Mouse (Mus musculus) cerebellum, adult 2 months (tissue): ENCODE measurements around the gene Psme3. TPM values are rescaled to one million over a fixed set of nuclear protein-coding genes. Genes with fewer than 3 reads are reported as not detected.

Experiments
- DNase-seq, 2 experiments: peaks; one replicate each; pipeline ENCODE4 v3.0.0; 2021
- H3K27ac ChIP-seq: fragments of 200-500 bp; 2 replicates; pipeline ENCODE4 v1.5.1; 2012; ENCODE audit warnings: low read length, control low read depth, inconsistent platforms; ENCODE audit not compliant: insufficient read depth
- H3K27me3 ChIP-seq: fragments of 200-500 bp; 2 replicates; pipeline ENCODE4 v1.6.1; 2012; ENCODE audit warnings: inconsistent platforms, mild to moderate bottlenecking, low read length, moderate library complexity; ENCODE audit not compliant: control insufficient read depth, insufficient read depth
- H3K4me1 ChIP-seq: fragments of 200-500 bp; 2 replicates; pipeline ENCODE4 v1.6.1; 2011; ENCODE audit warnings: low read length; ENCODE audit not compliant: control insufficient read depth, insufficient read depth
- H3K4me3 ChIP-seq: fragments of 200-500 bp; replicated peaks from 2 replicates; pipeline ENCODE3; 2011; ENCODE audit warnings: mild to moderate bottlenecking, low read depth, low read length, control low read depth; ENCODE audit not compliant: insufficient read depth
- CTCF ChIP-seq: fragments of 200-500 bp; IDR thresholded peaks from 2 replicates; pipeline ENCODE4 v1.5.1; 2011; ENCODE audit warnings: low read depth, mild to moderate bottlenecking, control low read depth, low read length, moderate library complexity, borderline replicate concordance; ENCODE audit not compliant: insufficient read depth
- POLR2A ChIP-seq: fragments of 200-500 bp; IDR thresholded peaks from 2 replicates; pipeline ENCODE4 v1.6.1; 2011; ENCODE audit warnings: low read length, control low read depth, borderline replicate concordance; ENCODE audit not compliant: insufficient read depth
- WGBS: fragments of 180-500 bp; shearing (Covaris S2); methylation state at CpG from one replicate; pipeline ENCODE4 v1.1.7; 2018; 5-methylcytosine and 5-hydroxymethylcytosine counted together
- polyA plus RNA-seq: library from polyadenylated mRNA; depleted of rRNA; stranded (reverse); fragments of >200 nt; gene quantifications from 2 replicates; pipeline ENCODE4 v1.2.3, GENCODE M21; 2012

Psme3 gene
- polyA plus RNA-seq, 1 experiment: 98.4 TPM

DNA sequence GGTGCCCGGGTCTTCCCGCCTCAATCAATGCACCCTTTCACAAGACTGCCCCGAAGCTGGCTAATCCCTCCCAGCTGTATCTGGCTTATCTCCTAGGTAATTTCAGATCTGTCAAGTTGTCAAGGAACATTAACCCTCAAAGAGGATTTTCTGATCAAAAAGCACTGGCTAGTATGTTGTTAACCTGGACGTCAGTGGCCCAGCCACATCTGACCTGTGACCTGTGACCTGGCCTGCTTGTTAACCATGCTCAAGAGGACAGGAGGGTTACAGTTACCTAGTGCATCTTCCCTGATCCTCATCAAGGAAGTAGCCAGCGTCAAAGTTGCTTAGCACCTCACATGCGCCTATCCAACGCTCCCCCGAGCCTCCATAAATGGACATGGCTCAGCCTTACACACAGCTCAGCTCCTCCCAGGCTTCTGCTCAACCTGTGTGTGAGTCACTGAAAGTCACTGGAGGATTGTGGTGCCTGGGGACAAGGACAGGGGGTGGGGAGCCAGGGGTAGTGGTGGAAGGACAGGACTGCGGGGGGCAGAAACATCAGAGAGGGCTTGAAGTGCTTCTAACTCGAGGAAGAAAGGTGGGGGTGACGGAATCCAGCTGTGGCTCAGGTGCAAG is 35.2 kb downstream of the Psme3 start:
- no peak overlapping the region for H3K4me3 ChIP-seq
- H3K27ac ChIP-seq: no peak overlapping the region
- DNase-seq: no peak
- H3K27me3 ChIP-seq: no peaks in the 10 kb centered on the region
- WGBS: 73% methylated on average over 11 of the region's 11 CpGs
- no peaks in the 10 kb centered on the region for H3K4me1 ChIP-seq
- TF ChIP-seq POLR2A (no peak), CTCF (no peak)

DNA sequence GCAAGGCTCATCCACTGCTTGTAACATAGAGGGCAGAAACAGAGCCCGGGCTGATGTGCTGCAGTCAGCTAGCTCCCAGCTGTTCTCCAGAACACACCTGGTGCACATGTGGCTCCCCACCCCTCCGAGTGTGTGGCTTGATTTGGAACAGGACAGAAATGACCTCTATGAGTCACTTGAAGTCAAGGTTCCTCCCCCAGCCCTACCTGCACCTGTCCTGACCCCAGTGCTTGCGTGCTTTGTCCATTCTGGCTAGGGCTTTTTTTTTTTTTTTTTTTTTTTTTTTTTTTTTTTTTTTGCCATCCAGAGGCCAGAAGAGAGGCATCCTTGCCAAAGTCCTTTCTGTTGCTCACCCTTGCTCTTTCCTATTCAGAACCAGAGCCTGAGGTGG is 35.7 kb downstream of the Psme3 start:
- Histone ChIP-seq H3K4me3 (no peak overlapping the region), H3K4me1 (no peaks in the 10 kb centered on the region), H3K27ac (no peak overlapping the region), H3K27me3 (no peaks in the 10 kb centered on the region)
- WGBS: 75% methylated on average over 3 of the region's 3 CpGs
- TF ChIP-seq POLR2A: no peak
- no peak for TF ChIP-seq CTCF
- DNase-seq: no peak

DNA sequence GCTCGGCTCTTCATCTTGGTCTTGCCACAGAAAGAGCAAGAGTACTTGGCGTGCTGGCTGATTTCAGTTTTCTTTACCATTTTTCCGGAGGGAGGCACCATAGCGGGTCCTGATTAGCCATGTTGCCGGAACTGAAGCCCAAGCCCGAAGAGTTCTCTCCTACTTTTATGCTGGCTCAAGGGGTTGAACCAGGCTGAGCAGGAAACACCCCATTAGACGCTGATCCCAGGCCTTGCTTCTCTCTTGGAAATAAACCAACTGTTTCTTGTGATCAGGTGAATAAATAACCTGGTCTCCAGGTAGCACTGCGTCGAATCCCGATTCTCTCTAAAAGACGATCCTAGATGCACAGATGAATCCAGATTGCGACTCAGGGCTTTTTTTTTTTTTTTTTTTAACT is 37.4 kb downstream of the Psme3 start:
- Histone ChIP-seq H3K27me3 (no peaks in the 10 kb centered on the region), H3K4me1 (no peaks in the 10 kb centered on the region), H3K4me3 (no peak overlapping the region), H3K27ac (no peak overlapping the region)
- no peak for DNase-seq
- 81% methylated on average over 12 of the region's 12 CpGs for WGBS
- TF ChIP-seq POLR2A: no peak
- no peak for TF ChIP-seq CTCF

DNA sequence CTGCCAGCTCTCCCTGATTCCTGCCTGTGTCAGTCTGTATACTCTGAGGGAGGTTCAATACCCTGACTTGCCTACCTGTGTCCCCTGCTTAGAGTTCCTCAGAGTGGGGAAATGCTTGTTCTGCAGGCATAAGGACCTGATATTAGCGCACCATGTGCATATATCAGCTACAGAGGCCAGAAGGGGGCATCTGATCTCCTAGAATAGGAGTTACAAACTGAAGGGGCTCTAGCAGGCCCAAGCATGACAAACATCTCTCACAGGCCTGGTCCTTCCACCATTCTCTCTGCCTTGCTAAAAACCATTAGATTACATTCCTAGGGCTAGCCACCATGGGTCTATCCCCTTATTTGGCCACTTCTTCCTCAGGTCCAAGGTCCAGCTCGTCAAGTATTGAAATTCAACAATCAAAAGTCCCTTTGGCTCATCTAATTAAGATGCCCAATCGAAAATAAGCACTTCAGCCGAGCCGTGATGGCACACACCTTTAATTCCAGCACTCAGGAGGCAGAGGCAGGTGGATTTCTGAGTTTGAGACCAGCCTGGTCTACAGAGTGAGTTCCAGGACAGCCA is 38.5 kb downstream of the Psme3 start:
- H3K4me1 ChIP-seq: no peaks in the 10 kb centered on the region
- no peak overlapping the region for H3K27ac ChIP-seq
- no peak for DNase-seq
- WGBS: 77% methylated on average over 5 of the region's 5 CpGs
- TF ChIP-seq CTCF (no peak), POLR2A (no peak)
- H3K4me3 ChIP-seq: no peak overlapping the region
- H3K27me3 ChIP-seq: no peaks in the 10 kb centered on the region

DNA sequence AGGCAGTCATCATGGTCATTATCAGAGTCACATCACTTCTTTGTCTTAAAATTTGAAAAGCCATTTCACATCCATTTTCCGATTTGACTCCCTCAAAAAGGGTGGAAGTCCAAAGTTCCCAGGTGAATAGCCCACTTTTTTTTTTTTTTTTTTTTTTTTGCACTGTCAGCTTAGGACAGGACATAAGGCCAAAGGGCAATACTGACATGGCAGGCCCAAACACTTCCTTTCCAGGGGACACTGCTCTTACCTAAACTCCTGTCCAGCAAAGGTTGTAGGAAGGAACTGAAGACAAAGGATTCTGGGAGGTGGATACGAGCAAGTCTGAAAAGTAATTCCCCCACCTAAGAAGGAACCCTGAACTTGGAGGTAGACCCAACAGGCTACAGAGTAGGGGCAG is 39.9 kb downstream of the Psme3 start:
- DNase-seq: no peak
- H3K4me1 ChIP-seq: no peaks in the 10 kb centered on the region
- no peak overlapping the region for H3K4me3 ChIP-seq
- TF ChIP-seq CTCF: no peak
- 87% methylated on average over 2 of the region's 2 CpGs for WGBS
- no peaks in the 10 kb centered on the region for H3K27me3 ChIP-seq
- no peak overlapping the region for H3K27ac ChIP-seq

DNA sequence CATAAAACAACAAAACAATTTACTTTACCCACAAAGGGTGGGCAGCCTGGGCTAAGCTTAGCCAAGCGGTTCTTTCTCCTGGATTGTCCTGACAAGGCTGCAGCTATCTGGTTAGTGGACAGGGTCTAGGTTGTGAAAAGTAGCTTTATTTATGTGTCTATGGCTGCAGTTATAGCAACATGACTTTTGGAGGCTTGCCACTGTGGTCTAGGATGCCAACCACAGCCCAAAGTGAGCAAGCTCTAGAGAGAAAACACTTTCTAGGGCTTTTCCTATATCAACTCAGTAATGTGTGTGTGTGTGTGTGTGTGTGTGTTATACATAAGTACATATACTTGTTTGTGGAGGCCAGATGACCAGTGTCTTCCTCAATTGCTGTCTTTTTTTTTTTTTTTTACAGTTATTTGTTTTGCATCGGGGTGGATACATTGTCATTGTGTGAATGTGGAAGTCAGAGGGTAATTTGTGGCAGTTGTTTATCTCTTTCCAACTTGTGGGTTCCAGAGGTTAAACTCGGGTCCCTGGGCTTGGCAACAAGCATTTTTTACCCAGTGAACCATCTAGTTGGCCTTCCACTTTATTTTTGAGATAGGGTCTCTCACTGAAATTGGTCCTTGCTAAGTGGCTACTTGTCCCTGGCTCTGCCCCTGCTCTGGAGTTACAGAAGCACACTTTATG is 41.6 kb downstream of the Psme3 start:
- no peak overlapping the region for H3K27ac ChIP-seq
- H3K4me3 ChIP-seq: no peak overlapping the region
- TF ChIP-seq CTCF: no peak
- no peak for TF ChIP-seq POLR2A
- no peak for DNase-seq
- no peaks in the 10 kb centered on the region for H3K27me3 ChIP-seq
- no peaks in the 10 kb centered on the region for H3K4me1 ChIP-seq
- 77% methylated on average over 3 of the region's 3 CpGs for WGBS

DNA sequence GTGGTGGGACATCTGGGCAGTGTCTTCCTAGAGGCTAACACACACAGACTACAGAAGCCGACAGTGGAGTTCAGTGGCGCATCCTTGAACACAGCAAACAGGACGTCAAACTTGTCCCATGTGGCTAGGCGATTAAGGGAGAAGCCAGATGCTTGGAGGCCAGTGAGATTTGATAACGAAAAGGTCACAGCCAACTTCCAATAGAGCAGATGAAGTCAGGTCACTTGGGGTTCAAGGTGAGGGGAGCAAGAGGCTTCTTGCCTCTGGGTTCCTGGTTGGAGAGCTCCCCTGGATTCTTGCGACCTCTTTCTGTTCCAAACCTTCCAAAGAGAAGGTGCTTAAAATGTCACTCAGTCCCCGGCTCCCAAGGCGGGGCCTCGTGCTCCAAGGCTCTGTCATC is 43.8 kb downstream of the Psme3 start:
- no peaks in the 10 kb centered on the region for H3K27me3 ChIP-seq
- 73% methylated on average over 9 of the region's 9 CpGs for WGBS
- TF ChIP-seq CTCF (no peak), POLR2A (no peak)
- H3K4me1 ChIP-seq: no peaks in the 10 kb centered on the region
- no peak for DNase-seq
- no peak overlapping the region for H3K4me3 ChIP-seq
- H3K27ac ChIP-seq: no peak overlapping the region

DNA sequence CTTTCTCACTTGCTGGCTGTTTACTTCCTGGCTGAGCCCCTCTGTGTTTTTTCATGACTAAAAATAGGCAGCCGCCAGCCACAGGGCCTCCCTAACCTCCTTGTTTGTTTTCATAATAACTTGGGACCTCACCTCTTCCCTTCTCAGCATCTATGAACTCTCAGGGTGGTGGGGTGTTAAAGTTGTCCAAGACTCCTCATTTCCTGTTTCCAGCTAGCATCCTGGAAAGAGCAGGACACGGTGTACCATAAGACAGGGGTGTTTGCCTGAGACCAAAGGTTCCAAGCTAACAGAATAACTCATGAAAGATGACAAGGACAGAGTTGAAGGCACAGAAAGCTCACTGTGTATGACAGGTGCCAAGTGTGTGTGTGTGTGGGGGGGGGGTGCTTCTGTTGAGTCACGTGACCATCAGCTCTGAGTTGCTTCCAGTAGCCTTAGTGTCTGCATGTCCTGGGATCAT is 44.7 kb downstream of the Psme3 start:
- TF ChIP-seq CTCF (no peak), POLR2A (no peak)
- 60% methylated on average over 3 of the region's 3 CpGs for WGBS
- Histone ChIP-seq H3K4me3 (no peak overlapping the region), H3K27ac (no peak overlapping the region), H3K4me1 (no peaks in the 10 kb centered on the region), H3K27me3 (no peaks in the 10 kb centered on the region)
- DNase-seq: no peak
